Mouse (Mus musculus) testis, adult 2 months (tissue): ENCODE data around the gene Pdgfd.

Experiments used
- CTCF ChIP-seq: fragments of 200-500 bp; IDR thresholded peaks from 2 replicates; pipeline ENCODE4 v1.5.1; 2012; ENCODE audit warnings: low read depth, mild to moderate bottlenecking, inconsistent platforms, low read length, moderate library complexity; ENCODE audit not compliant: control insufficient read depth, insufficient read depth, insufficient replicate concordance
- POLR2A ChIP-seq: fragments of 200-500 bp; IDR thresholded peaks from 2 replicates; pipeline ENCODE4 v1.6.1; 2012; ENCODE audit warnings: low read depth, mild to moderate bottlenecking, inconsistent platforms, low read length, moderate library complexity; ENCODE audit not compliant: control insufficient read depth

- TF ChIP-seq CTCF (no peak), POLR2A (no peak)
These were observed 88.7 kb downstream of the Pdgfd start for GRCm38 (mm10) chr9:6257072-6257471.
